Mouse (Mus musculus) spleen, adult 2 months (tissue): ENCODE measurements around the gene Glo1.

ENCODE experiments used
- CTCF ChIP-seq: fragments of 200-500 bp; IDR thresholded peaks from 2 replicates; pipeline ENCODE4 v1.5.1; 2011; ENCODE audit warnings: mild to moderate bottlenecking, inconsistent platforms; ENCODE audit not compliant: insufficient read depth, insufficient read length, insufficient replicate concordance; ENCODE audit errors: extremely low read depth
- POLR2A ChIP-seq: fragments of 200-500 bp; IDR thresholded peaks from 2 replicates; pipeline ENCODE4 v1.6.1; 2011; ENCODE audit warnings: low read depth, low read length, inconsistent platforms

GRCm38 (mm10) chr17:30570173-30570572 is 56.5 kb downstream of the Glo1 start:
- TF ChIP-seq CTCF (no peak), POLR2A (no peak)
